Mouse (Mus musculus) urinary bladder, adult 2 months (tissue): Measurements from ENCODE around the gene Yif1a. TPM values are rescaled to one million over a fixed set of nuclear protein-coding genes. Genes with fewer than 3 reads are reported as not detected.

ENCODE experiments used
- DNase-seq: peaks from one replicate; pipeline ENCODE4 v3.0.0; 2022; ENCODE audit warnings: low spot score
- polyA plus RNA-seq: library from polyadenylated mRNA; depleted of rRNA; stranded (reverse); fragments of >200 nt; gene quantifications from 2 replicates; pipeline ENCODE4 v1.2.3, GENCODE M21; 2012; rRNA removed

The Yif1a gene
- polyA plus RNA-seq, 1 experiment = 131 TPM

- no peak for DNase-seq
Observed at GRCm38 (mm10) chr19:5118384-5118698, 30.0 kb downstream of the Yif1a start, which contains the start of gene Klc2. Gene Klc2 (minus strand): TSS chr19:5118560.

- no peak for DNase-seq
Observed at GRCm38 (mm10) chr19:5122492-5122891, 34.2 kb downstream of the Yif1a start.

DNA sequence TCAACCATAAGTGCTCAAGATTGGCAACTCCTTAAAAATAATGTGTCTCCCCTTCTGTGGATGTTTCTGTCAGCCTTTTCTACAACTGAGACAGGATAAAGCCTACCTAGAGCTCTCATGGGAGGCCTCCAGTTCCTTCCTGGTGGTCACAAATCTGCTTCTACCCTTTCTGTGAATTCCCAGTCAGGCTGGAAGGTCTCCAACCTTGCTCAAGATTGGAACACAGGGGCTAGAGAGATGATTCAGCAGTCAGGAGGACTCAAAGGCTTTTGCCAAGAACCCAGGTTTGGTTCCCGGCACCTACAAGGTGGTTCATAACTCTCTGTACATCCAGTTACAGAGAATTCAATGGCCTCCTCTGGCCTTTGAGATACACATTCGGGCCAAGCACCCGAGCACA is 34.9 kb downstream of the Yif1a start:
- DNase-seq = no peak

DNA sequence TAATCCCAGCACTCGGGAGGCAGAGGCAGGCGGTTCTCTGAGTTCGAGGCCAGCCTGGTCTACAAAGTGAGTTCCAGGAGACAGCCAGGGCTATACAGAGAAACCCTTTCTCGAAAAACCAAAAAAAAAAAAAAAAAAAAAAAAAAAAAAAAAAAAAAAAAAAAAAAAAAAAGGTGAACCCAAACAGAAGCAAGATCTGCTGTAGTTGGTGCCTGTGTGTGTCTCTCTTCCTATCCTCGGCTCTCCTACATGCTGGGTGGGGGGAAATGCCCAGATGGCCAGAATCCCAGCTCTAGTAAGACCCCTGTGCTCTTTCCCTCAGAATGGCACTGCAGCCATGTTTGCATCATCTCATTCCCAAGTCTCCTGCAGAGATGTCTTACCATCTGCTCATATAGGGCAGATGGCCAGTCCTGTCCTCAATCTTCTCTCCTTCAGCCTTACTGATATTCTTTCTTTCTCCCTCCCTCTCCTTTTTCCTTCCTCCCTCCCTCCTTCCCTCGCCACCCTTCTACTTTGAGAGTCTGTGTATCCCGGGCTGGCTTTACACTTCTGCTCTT is 35.8 kb downstream of the Yif1a start:
- DNase-seq = no peak

DNA sequence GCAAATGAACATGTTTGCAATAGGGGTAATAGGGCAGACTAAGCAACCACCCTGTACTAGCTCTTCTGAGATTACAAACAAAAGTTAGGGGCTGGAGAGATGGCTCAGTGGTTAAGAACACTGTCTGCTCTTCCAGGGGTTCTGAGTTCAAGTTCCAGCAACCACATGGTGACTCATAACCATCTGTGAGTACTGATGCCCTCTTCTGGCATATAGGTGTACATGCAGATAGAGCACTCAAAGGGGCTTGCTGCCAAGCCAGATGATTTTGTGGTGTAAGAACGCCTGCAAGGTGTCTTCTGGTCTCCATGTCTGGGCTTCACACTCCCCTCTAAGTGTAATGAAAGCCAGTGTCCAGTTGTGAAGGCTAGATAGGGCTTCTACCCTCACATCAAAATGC is 41.4 kb downstream of the Yif1a start:
- no peak for DNase-seq

DNA sequence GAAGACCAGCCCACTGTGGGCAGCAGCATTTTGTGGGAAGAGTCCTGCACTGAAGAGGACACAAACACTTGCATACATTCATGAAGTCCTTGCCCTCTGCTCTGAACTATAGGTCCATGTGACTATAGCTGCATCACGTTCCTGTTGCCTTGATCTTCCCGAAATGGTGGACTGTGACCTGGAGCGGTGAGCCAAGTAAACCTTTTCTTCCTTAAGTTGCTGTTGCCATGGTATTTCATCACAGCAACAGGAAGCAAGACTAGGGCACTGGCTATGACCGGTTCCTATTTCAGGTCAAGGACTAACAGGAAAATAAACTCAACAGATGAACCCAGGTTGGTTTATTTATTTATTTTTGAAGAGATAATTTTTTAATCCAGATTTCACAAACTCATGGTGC is 42.9 kb downstream of the Yif1a start:
- DNase-seq = no peak

GRCm38 (mm10) chr19:5139640-5140039 is 51.3 kb downstream of the Yif1a start:
- DNase-seq = no peak

Other genes starting within 250 kb of the Yif1a start
- gene Ccs, start 249.2 kb upstream of the Yif1a start, polyA plus RNA-seq = 64.5 and 75.5 TPM in 2 replicates
- gene Ccdc87, start 249.2 kb upstream of the Yif1a start, polyA plus RNA-seq = 0.07 and 0.09 TPM in 2 replicates
- gene Ctsf, start 233.4 kb upstream of the Yif1a start, polyA plus RNA-seq = 78.4 and 82.7 TPM in 2 replicates
- 1.3 and 2.5 TPM in 2 replicates for gene Actn3, start 210.6 kb upstream of the Yif1a start, polyA plus RNA-seq
- gene Zdhhc24, start 209.9 kb upstream of the Yif1a start, polyA plus RNA-seq = 15.1 and 22.3 TPM in 2 replicates
- gene Bbs1, start 181.9 kb upstream of the Yif1a start, polyA plus RNA-seq = 4.2 and 4.6 TPM in 2 replicates
- 53.2 and 53.8 TPM in 2 replicates for gene Dpp3, start 160.3 kb upstream of the Yif1a start, polyA plus RNA-seq
- gene Peli3, start 145.4 kb upstream of the Yif1a start, polyA plus RNA-seq = 3.8 and 5.5 TPM in 2 replicates
- gene Mrpl11, start 126.4 kb upstream of the Yif1a start, polyA plus RNA-seq = 48.5 and 57.5 TPM in 2 replicates
- gene Npas4, start 98.2 kb upstream of the Yif1a start, polyA plus RNA-seq = 5.7 and 7.4 TPM in 2 replicates
- gene Slc29a2, start 64.7 kb upstream of the Yif1a start, polyA plus RNA-seq = 4.6 and 5.9 TPM in 2 replicates
- gene B4gat1, start 49.7 kb upstream of the Yif1a start, polyA plus RNA-seq = 30.4 and 33.5 TPM in 2 replicates
- gene AC124502.3, start 49.6 kb upstream of the Yif1a start, polyA plus RNA-seq = 1.9 and 2.3 TPM in 2 replicates
- 30.8 and 31.1 TPM in 2 replicates for gene Brms1, start 47.2 kb upstream of the Yif1a start, polyA plus RNA-seq
- 18.4 and 24.8 TPM in 2 replicates for gene Rin1, start 38.1 kb upstream of the Yif1a start, polyA plus RNA-seq
- gene Cd248, start 20.5 kb upstream of the Yif1a start, polyA plus RNA-seq = 77.2 and 103 TPM in 2 replicates
- 2.8 and 3.9 TPM in 2 replicates for gene Tmem151a, start 3.0 kb upstream of the Yif1a start, polyA plus RNA-seq
- 1.5 TPM in 2 replicates for gene Cnih2, start 10.0 kb downstream of the Yif1a start, polyA plus RNA-seq
- 148 and 154 TPM in 2 replicates for gene Rab1b, start 18.5 kb downstream of the Yif1a start, polyA plus RNA-seq
- 28.0 and 30.5 TPM in 2 replicates for gene Klc2, start 30.0 kb downstream of the Yif1a start, polyA plus RNA-seq
- gene Pacs1, start 184.6 kb downstream of the Yif1a start, polyA plus RNA-seq = 16.3 and 22.6 TPM in 2 replicates
- gene Sf3b2, start 206.9 kb downstream of the Yif1a start, polyA plus RNA-seq = 97.3 and 108 TPM in 2 replicates
- gene Gal3st3, start 209.8 kb downstream of the Yif1a start, polyA plus RNA-seq = 0.03 and 0.04 TPM in 2 replicates
- gene Catsper1, start 247.2 kb downstream of the Yif1a start, polyA plus RNA-seq = not detected in 2 replicates